Mouse (Mus musculus) ovary, adult 10 weeks (tissue): ENCODE data around the gene Rrn3. TPM values are rescaled to one million over a fixed set of nuclear protein-coding genes. Genes with fewer than 3 reads are reported as not detected.

Experiments
- polyA plus RNA-seq: library from polyadenylated mRNA; stranded (reverse); fragments of 350-450 nt; fragmentation: Illumina TruSeq; extraction: RNeasy Lipid Tissue Mini Kit (QIAGEN cat#74804); gene quantifications from one replicate; pipeline ENCODE4 v1.2.3, GENCODE M21; 2014

Gene Rrn3
- 63.0 TPM for polyA plus RNA-seq

GRCm38 (mm10) chr16:13780353-13781036 lies at the start of gene Rrn3:
Gene Rrn3 (plus strand): TSS chr16:13780708.

DNA sequence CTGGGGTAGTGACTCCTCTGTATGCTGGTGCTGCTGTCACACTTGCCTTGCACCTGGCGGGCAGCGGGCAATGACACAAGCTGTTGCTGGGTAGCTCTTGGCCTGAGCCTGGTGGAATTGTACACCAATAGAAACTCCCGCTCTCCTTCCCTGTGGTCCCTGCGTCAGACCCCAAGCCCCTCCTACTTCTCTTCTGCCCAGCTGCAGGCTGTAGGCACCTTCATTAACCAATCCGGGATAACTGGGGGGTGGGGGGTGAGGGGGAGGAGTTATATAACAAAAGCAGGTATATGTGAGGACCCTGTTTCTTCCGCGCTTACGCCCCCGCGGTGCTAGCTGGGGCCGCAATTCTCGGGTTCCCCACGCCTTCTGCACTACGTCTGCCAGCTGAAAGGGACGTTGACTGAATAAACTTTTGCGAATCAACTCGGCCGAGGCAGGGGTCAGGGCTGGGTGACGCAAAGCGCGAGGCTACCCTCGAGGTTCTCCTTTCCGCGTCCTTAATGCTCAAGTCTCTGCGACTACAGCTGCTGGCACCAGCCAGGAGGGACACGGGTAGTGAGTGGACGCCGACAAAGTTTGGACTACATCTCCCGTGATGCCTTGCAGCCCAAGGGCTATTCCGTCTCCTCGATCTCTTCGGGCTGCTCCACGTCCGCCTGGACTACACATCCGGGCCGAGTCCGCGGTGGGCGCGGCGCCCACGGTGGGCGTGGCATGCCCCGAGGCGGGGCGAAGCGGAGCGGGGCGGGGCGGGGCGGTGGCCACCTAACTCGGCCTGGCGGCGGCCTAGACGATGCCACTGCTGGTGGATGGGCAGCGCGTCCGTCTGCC lies 38.3 kb downstream of the Rrn3 start, which contains the start of gene Ntan1:
TSS of gene Ntan1 (plus strand) at position 286 of the 834 bp plus-strand sequence.

Other genes with a start within 250 kb of the Rrn3 start
- gene Parn, start 112.5 kb upstream of the Rrn3 start, polyA plus RNA-seq, result 101 TPM
- 38.6 TPM for gene Bfar, start 108.8 kb upstream of the Rrn3 start, polyA plus RNA-seq
- gene 3110001I22Rik, start 108.8 kb upstream of the Rrn3 start, polyA plus RNA-seq, result 21.0 TPM
- gene Pla2g10, start 49.7 kb upstream of the Rrn3 start, polyA plus RNA-seq, result not detected
- 113 TPM for gene Ntan1, start 38.1 kb downstream of the Rrn3 start, polyA plus RNA-seq
- 132 TPM for gene Pdxdc1, start 122.4 kb downstream of the Rrn3 start, polyA plus RNA-seq
- gene Mpv17l, start 122.5 kb downstream of the Rrn3 start, polyA plus RNA-seq, result 22.3 TPM
- gene 2900011O08Rik, start 205.9 kb downstream of the Rrn3 start, polyA plus RNA-seq, result not detected
- gene Ifitm7, start 206.2 kb downstream of the Rrn3 start, polyA plus RNA-seq, result not detected